Mouse (Mus musculus) left cerebral cortex, postnatal 36 days (tissue): Measurements from ENCODE around the gene Sema4d. TPM values are rescaled to one million over a fixed set of nuclear protein-coding genes. Genes with fewer than 3 reads are reported as not detected.
"Not testable (repeated sequence)": the region's sequence is repeated elsewhere in the genome, so short reads cannot be mapped to it uniquely, and the experiment has no call there.

ENCODE experiments used
- DNase-seq, 2 experiments: peaks; one replicate each; pipeline ENCODE4 v3.0.0; 2021 to 2022; ENCODE audit warnings: low spot score in 2 of 2, mixed read lengths in 1 of 2
- intact Hi-C: fragments of 180-260 bp; cut with DNase I; formaldehyde crosslinking; loops from one replicate; pipeline ENCODE4 v1.15.1; 2025
- total RNA-seq, 2 experiments: library from RNA; stranded (reverse); gene quantifications; 2 replicates each; pipeline ENCODE4 v1.2.3; 2021

Sema4d gene
- total RNA-seq, 2 experiments from 2014 or later: 91.0 to 94.2 TPM

- peak in 1 of 2 experiments; percentile 26 for DNase-seq
- intact Hi-C loops: no loop called here
These were observed 87.4 kb downstream of the Sema4d start for GRCm38 (mm10) chr13:51705882-51706854.

- DNase-seq: no peak
- intact Hi-C loops: no loop called here
These were observed 89.7 kb downstream of the Sema4d start for GRCm38 (mm10) chr13:51703893-51704292.

- DNase-seq: no peak
- intact Hi-C loops: no loop called here
These were observed 95.2 kb downstream of the Sema4d start for GRCm38 (mm10) chr13:51698318-51698717.

GRCm38 (mm10) chr13:51697897-51698296 is 95.7 kb downstream of the Sema4d start:
- intact Hi-C loops: no loop called here
- no peak for DNase-seq

GRCm38 (mm10) chr13:51697455-51697854 is 96.1 kb downstream of the Sema4d start:
- intact Hi-C loops: no loop called here
- no peak for DNase-seq

GRCm38 (mm10) chr13:51696481-51696880 is 97.1 kb downstream of the Sema4d start:
- no peak for DNase-seq

GRCm38 (mm10) chr13:51688688-51689087 is 104.9 kb downstream of the Sema4d start:
- intact Hi-C loops: no loop called here

More at GRCm38 (mm10) chr13:51696481-51696880, 97.1 kb downstream of the Sema4d start:
- intact Hi-C loops: no loop called here

GRCm38 (mm10) chr13:51686966-51687365 is 106.6 kb downstream of the Sema4d start:
- intact Hi-C loops: no loop called here
- DNase-seq: no peak

More at GRCm38 (mm10) chr13:51688688-51689087, 104.9 kb downstream of the Sema4d start:
- DNase-seq: no peak

GRCm38 (mm10) chr13:51685290-51685966 is 108.1 kb downstream of the Sema4d start:
- intact Hi-C loops: no loop called here

GRCm38 (mm10) chr13:51681634-51682033 is 111.9 kb downstream of the Sema4d start:
- no peak for DNase-seq

More at GRCm38 (mm10) chr13:51685290-51685966, 108.1 kb downstream of the Sema4d start:
- DNase-seq: no peak

GRCm38 (mm10) chr13:51681076-51681475 is 112.5 kb downstream of the Sema4d start:
- intact Hi-C loops: no loop called here
- DNase-seq: no peak

More at GRCm38 (mm10) chr13:51681634-51682033, 111.9 kb downstream of the Sema4d start:
- intact Hi-C loops: no loop called here

GRCm38 (mm10) chr13:51679332-51679731 is 114.2 kb downstream of the Sema4d start:
- intact Hi-C loops: no loop called here
- DNase-seq: no peak

GRCm38 (mm10) chr13:51678687-51679086 is 114.9 kb downstream of the Sema4d start:
- intact Hi-C loops: no loop called here
- DNase-seq: no peak

- intact Hi-C loops: no loop called here
- DNase-seq: no peak
These were observed 115.8 kb downstream of the Sema4d start for GRCm38 (mm10) chr13:51677630-51678185.

- no peak for DNase-seq
- intact Hi-C loops: no loop called here
These were observed 116.5 kb downstream of the Sema4d start for GRCm38 (mm10) chr13:51677041-51677440.

GRCm38 (mm10) chr13:51676641-51677040 is 116.9 kb downstream of the Sema4d start:
- intact Hi-C loops: no loop called here
- DNase-seq: no peak

- DNase-seq, intact Hi-C loops: not testable (repeated sequence)
These were observed 125.4 kb downstream of the Sema4d start for GRCm38 (mm10) chr13:51668195-51668594.

- intact Hi-C loops: no loop called here
These were observed 130.0 kb downstream of the Sema4d start for GRCm38 (mm10) chr13:51663561-51663960.

GRCm38 (mm10) chr13:51659573-51659972 is 134.0 kb downstream of the Sema4d start:
- intact Hi-C loops: no loop called here
- no peak for DNase-seq

More at GRCm38 (mm10) chr13:51663561-51663960, 130.0 kb downstream of the Sema4d start:
- no peak for DNase-seq

GRCm38 (mm10) chr13:51658094-51658493 is 135.5 kb downstream of the Sema4d start:
- intact Hi-C loops: no loop called here
- no peak for DNase-seq
